Mouse (Mus musculus): ENCODE data around the gene Kctd10. TPM values are rescaled to one million over a fixed set of nuclear protein-coding genes. Genes with fewer than 3 reads are reported as not detected.

Gene Kctd10
- polyA plus RNA-seq, 1 experiment from 2014 or later: 62.2 TPM

DNA sequence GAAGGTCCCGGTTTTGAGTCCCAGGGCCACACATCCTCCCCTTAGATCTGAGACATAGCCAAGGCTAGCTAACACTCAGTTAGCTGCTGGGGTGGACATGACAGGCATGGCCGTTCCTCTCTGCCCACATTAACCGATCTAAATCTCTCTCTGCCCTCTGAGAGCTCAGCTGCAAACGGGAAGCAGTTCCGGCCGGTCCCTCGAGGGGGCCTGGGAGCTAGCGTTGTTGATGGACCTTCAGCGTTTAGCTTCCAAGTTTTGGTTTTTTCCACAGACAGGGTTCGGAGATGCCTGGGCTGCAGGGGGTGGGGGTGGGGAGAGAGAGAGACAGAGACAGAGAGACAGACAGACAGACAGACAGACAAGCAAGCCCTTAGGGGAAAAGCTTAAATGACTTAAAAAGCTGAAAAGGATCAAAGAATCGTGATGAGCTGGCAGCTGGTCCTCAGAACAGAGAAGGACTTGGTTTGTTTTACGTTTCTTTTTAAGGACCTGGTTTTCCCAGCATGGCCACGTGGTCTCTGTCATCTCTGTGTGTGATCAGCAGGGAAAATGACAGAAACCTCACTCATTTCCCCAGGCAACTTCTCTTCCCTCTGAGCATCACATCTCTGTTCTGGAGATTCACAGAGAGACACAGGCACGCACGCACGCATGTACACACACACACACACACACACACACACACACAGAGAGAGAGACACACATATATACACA, 56.4 kb downstream of the Kctd10 start:
- peak overlapping the region; percentile 34; the same call in 1 of the 2 replicates for H3K4me2 ChIP-seq
- ATAC-seq (ENCODE audit: low FRiP score, low read depth): no peak
- H3K9me3 ChIP-seq: no peaks in the 10 kb centered on the region
- H3K9ac ChIP-seq: no peak overlapping the region
- 0 out of 2 replicates have a peak, but pooled peaks cover 3% of the 10 kb centered on the region for H3K27me3 ChIP-seq
- peaks cover 8% of the 10 kb centered on the region for H3K4me1 ChIP-seq (replicated peaks)
- 24% methylated on average over 16 of the region's 16 CpGs for WGBS
- no peak overlapping the region for H3K4me3 ChIP-seq
- no peak overlapping the region for H3K27ac ChIP-seq (replicated peaks)
- H3K36me3 ChIP-seq: no peaks in the 10 kb centered on the region

DNA sequence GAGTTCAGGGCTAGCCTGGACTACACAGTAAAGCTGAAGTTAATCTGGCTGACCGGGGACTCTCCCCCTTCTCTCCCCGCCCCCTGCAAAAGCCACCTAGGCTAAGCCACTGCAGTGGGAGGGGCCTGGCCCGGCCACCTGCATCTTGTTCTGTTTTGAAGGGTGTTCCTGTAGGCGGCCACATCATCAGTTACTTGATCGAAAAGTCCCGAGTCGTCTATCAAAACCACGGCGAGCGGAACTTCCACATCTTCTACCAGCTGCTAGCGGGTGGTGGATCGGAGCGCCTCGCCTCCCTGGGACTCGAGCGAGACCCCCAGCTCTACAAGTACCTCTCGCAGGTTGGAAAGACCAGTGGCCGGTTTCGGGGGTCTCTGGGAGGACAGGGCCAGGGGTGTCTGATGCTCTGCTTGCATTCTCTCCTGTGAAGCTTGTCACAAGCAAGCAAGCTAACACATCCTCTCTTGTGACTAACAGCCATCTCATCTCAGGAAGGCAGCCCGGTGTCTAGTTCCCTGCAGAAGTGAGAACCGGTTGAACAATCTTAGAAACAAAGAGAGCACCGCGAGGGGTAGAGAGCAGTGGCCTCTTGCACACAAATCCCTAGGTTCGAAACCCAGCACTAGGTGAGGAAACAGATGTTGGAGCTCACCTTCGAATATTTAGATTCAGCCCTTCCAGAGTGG, 57.1 kb downstream of the Kctd10 start:
- peaks cover 8% of the 10 kb centered on the region for H3K4me1 ChIP-seq (replicated peaks)
- H3K4me3 ChIP-seq: no peak overlapping the region
- no peak overlapping the region for H3K27ac ChIP-seq (replicated peaks)
- H3K4me2 ChIP-seq: 0 out of 2 replicates have a peak overlapping the region, but pooled peaks have one; percentile 34
- H3K36me3 ChIP-seq: no peaks in the 10 kb centered on the region
- H3K9ac ChIP-seq: no peak overlapping the region
- no peak for ATAC-seq (ENCODE audit: low FRiP score, low read depth)
- H3K27me3 ChIP-seq: 0 out of 2 replicates have a peak, but pooled peaks cover 3% of the 10 kb centered on the region
- no peaks in the 10 kb centered on the region for H3K9me3 ChIP-seq
- 63% methylated on average over 25 of the region's 25 CpGs for WGBS

Small RNAs within 50 kb of the gene (microRNA-seq; reads per million reads assigned to microRNA genes)
- gene Mir7027: not detected

Other genes with a start within 250 kb of the Kctd10 start
- 4.4 TPM in 2 replicates for gene Acacb, start 234.0 kb downstream of the Kctd10 start, polyA plus RNA-seq (2015; fragmentation: Nextera tagmentation; extraction: Ambion mirVana)
- 0.12 and 0.73 TPM in 2 replicates for gene Foxn4, start 106.7 kb downstream of the Kctd10 start, polyA plus RNA-seq (2015; fragmentation: Nextera tagmentation; extraction: Ambion mirVana)
- 0.60 and 0.64 TPM in 2 replicates for gene Myo1h, start 91.3 kb downstream of the Kctd10 start, polyA plus RNA-seq (2015; fragmentation: Nextera tagmentation; extraction: Ambion mirVana)
- 39.6 and 41.3 TPM in 2 replicates for gene Ube3b, start 99 bp upstream of the Kctd10 start, polyA plus RNA-seq (2015; fragmentation: Nextera tagmentation; extraction: Ambion mirVana)
- gene Mmab, start 63.6 kb upstream of the Kctd10 start, polyA plus RNA-seq (2015; fragmentation: Nextera tagmentation; extraction: Ambion mirVana): 34.2 and 36.3 TPM in 2 replicates
- 74.6 and 78.0 TPM in 2 replicates for gene Mvk, start 63.8 kb upstream of the Kctd10 start, polyA plus RNA-seq (2015; fragmentation: Nextera tagmentation; extraction: Ambion mirVana)
- gene Fam222a, start 187.5 kb upstream of the Kctd10 start, polyA plus RNA-seq (2015; fragmentation: Nextera tagmentation; extraction: Ambion mirVana): 6.6 and 8.3 TPM in 2 replicates

Measured in hindbrain, embryonic 15.5 days (tissue).